Mouse (Mus musculus) forebrain, postnatal 0 days (tissue): ENCODE data around the gene Znrf3. TPM values are rescaled to one million over a fixed set of nuclear protein-coding genes. Genes with fewer than 3 reads are reported as not detected.

ENCODE experiments used
- ATAC-seq: fragments of 200-750 bp; cut with Nextera tagmentation; 2 replicates; pipeline ENCODE4 v1.8.0; 2017; ENCODE audit warnings: mild to moderate bottlenecking, moderate library complexity
- DNase-seq: peaks from one replicate; pipeline ENCODE4 v3.0.0-alpha.2; 2015
- H3K27ac ChIP-seq: fragments of 300-500 bp; sonication (generic); 2 replicates; pipeline ENCODE4 v1.5.1; 2014; ENCODE audit warnings: low read depth, mild to moderate bottlenecking, antibody characterized with exemption, low read length, moderate library complexity, mixed read lengths
- H3K27me3 ChIP-seq: fragments of 300-500 bp; sonication (generic); 2 replicates; pipeline ENCODE4 v1.6.1; 2014; ENCODE audit warnings: mild to moderate bottlenecking, low read length, mixed read lengths; ENCODE audit not compliant: insufficient read depth
- H3K36me3 ChIP-seq: fragments of 300-500 bp; sonication (generic); 2 replicates; pipeline ENCODE4 v1.6.1; 2014; ENCODE audit warnings: mild to moderate bottlenecking, moderate library complexity; ENCODE audit not compliant: insufficient read depth
- H3K4me1 ChIP-seq: fragments of 300-500 bp; sonication (generic); 2 replicates; pipeline ENCODE4 v1.6.1; 2014; ENCODE audit warnings: antibody characterized with exemption; ENCODE audit not compliant: insufficient read depth
- H3K4me2 ChIP-seq: fragments of 300-500 bp; sonication (generic); 2 replicates; pipeline ENCODE4 v1.6.1; 2014; ENCODE audit warnings: low read depth, mild to moderate bottlenecking, moderate library complexity
- H3K4me3 ChIP-seq: fragments of 300-500 bp; sonication (generic); 2 replicates; pipeline ENCODE4 v1.5.1; 2014; ENCODE audit warnings: low read depth, low read length, mixed read lengths
- H3K9ac ChIP-seq: fragments of 300-500 bp; sonication (generic); 2 replicates; pipeline ENCODE4 v1.6.1; 2014; ENCODE audit warnings: mild to moderate bottlenecking
- H3K9me3 ChIP-seq: fragments of 300-500 bp; sonication (generic); 2 replicates; pipeline ENCODE4 v1.6.1; 2016; ENCODE audit warnings: low read length
- CTCF ChIP-seq: sonication (generic); IDR thresholded peaks from 2 replicates; pipeline ENCODE4 v1.5.1; 2016; ENCODE audit warnings: antibody characterized with exemption, control low read depth, low read depth
- WGBS: fragments of 180-500 bp; shearing (Covaris S2); extraction: QIAGEN DNeasy Blood & Tissue Kit; methylation state at CpG from one replicate; pipeline ENCODE4 v1.1.7; 2014; 5-methylcytosine and 5-hydroxymethylcytosine counted together
- polyA plus RNA-seq: library from polyadenylated mRNA; unstranded; fragments of >200 nt; fragmentation: Nextera tagmentation; extraction: Ambion mirVana; gene quantifications from 2 replicates; pipeline ENCODE4 v1.2.1, GENCODE M21; 2015
- total RNA-seq: library from RNA; depleted of rRNA; stranded (reverse); fragments of >200 nt; gene quantifications from 2 replicates; pipeline ENCODE4 v1.2.3, GENCODE M21; 2014

The Znrf3 gene
- total and polyA plus RNA-seq, 2 experiments from 2014 or later: 8.3 to 9.1 TPM

GRCm38 (mm10) chr11:5272066-5272360, 172.6 kb downstream of the Znrf3 start:
- Histone ChIP-seq H3K36me3 (no peaks in the 10 kb centered on the region), H3K9ac (no peak overlapping the region), H3K9me3 (no peaks in the 10 kb centered on the region), H3K4me1 (0 out of 2 replicates have a peak, but pooled peaks cover 4% of the 10 kb centered on the region), H3K27me3 (no peaks in the 10 kb centered on the region), H3K4me3 (no peak overlapping the region), H3K27ac (peak overlapping the region; percentile 54; the same call in 1 of the 2 replicates), H3K4me2 (no peak overlapping the region)
- ATAC-seq (no peak), DNase-seq (no peak)
- no peak for TF ChIP-seq CTCF
- 39% methylated on average over 4 of the region's 4 CpGs for WGBS

- H3K9ac ChIP-seq: no peak overlapping the region
- no peak for TF ChIP-seq CTCF
- WGBS: 38% methylated on average over 9 of the region's 9 CpGs
- 0 out of 2 replicates have a peak, but pooled peaks cover 4% of the 10 kb centered on the region for H3K4me1 ChIP-seq
- H3K27ac ChIP-seq: peak overlapping the region; percentile 54; the same call in 1 of the 2 replicates
- no peak overlapping the region for H3K4me2 ChIP-seq
- no peaks in the 10 kb centered on the region for H3K27me3 ChIP-seq
- ATAC-seq (peak; percentile 27; the same call in 1 of the 2 replicates), DNase-seq (no peak)
- H3K36me3 ChIP-seq: no peaks in the 10 kb centered on the region
- no peaks in the 10 kb centered on the region for H3K9me3 ChIP-seq
- H3K4me3 ChIP-seq: no peak overlapping the region
Measured at GRCm38 (mm10) chr11:5271274-5272065, 173.2 kb downstream of the Znrf3 start.

- ATAC-seq (no peak), DNase-seq (no peak)
- 0 out of 2 replicates have a peak, but pooled peaks cover 4% of the 10 kb centered on the region for H3K4me1 ChIP-seq
- H3K27ac ChIP-seq: no peak overlapping the region
- no peaks in the 10 kb centered on the region for H3K36me3 ChIP-seq
- no peak overlapping the region for H3K4me2 ChIP-seq
- WGBS: 86% methylated on average over 8 of the region's 8 CpGs
- no peak overlapping the region for H3K4me3 ChIP-seq
- no peaks in the 10 kb centered on the region for H3K27me3 ChIP-seq
- no peaks in the 10 kb centered on the region for H3K9me3 ChIP-seq
- TF ChIP-seq CTCF: no peak
- no peak overlapping the region for H3K9ac ChIP-seq
Measured at GRCm38 (mm10) chr11:5269846-5270461, 174.7 kb downstream of the Znrf3 start.

GRCm38 (mm10) chr11:5265764-5266163, 178.9 kb downstream of the Znrf3 start:
- H3K4me3 ChIP-seq: no peak overlapping the region
- no peaks in the 10 kb centered on the region for H3K27me3 ChIP-seq
- H3K36me3 ChIP-seq: no peaks in the 10 kb centered on the region
- DNase-seq (no peak), ATAC-seq (no peak)
- H3K9me3 ChIP-seq: no peaks in the 10 kb centered on the region
- H3K27ac ChIP-seq: no peak overlapping the region
- no peaks in the 10 kb centered on the region; the same call in 1 of the 2 replicates for H3K4me1 ChIP-seq
- no peak overlapping the region for H3K4me2 ChIP-seq
- 77% methylated on average over 8 of the region's 8 CpGs for WGBS
- no peak overlapping the region for H3K9ac ChIP-seq
- no peak for TF ChIP-seq CTCF

GRCm38 (mm10) chr11:5263078-5263730, 181.4 kb downstream of the Znrf3 start:
- Histone ChIP-seq H3K27ac (no peak overlapping the region), H3K4me1 (no peaks in the 10 kb centered on the region; the same call in 1 of the 2 replicates), H3K9ac (no peak overlapping the region), H3K4me2 (no peak overlapping the region), H3K36me3 (no peaks in the 10 kb centered on the region), H3K4me3 (no peak overlapping the region), H3K9me3 (no peaks in the 10 kb centered on the region), H3K27me3 (no peaks in the 10 kb centered on the region; the same call in 1 of the 2 replicates)
- TF ChIP-seq CTCF: no peak
- DNase-seq: no peak
- ATAC-seq: no peak
- WGBS: 66% methylated on average over 26 of the region's 26 CpGs

GRCm38 (mm10) chr11:5261508-5262392, 182.9 kb downstream of the Znrf3 start, which contains the start of gene Kremen1:
Kremen1 (minus strand) TSS chr11:5261558.
- Histone ChIP-seq H3K36me3 (no peaks in the 10 kb centered on the region), H3K27me3 (no peaks in the 10 kb centered on the region; the same call in 1 of the 2 replicates), H3K4me3 (peak within 1 kb of the TSS; percentile 73), H3K27ac (peak within 1 kb of the TSS; percentile 62), H3K4me2 (peak within 1 kb of the TSS; percentile 84), H3K9ac (peak within 1 kb of the TSS; percentile 63), H3K9me3 (no peaks in the 10 kb centered on the region), H3K4me1 (peaks cover 2% of the 10 kb centered on the region; the same call in 1 of the 2 replicates)
- peak; percentile 97 for ATAC-seq
- peak; percentile 96 for DNase-seq
- no peak; the same call in 1 of the 2 replicates for TF ChIP-seq CTCF
- 2% methylated on average over 69 of the region's 80 CpGs for WGBS
